Mouse (Mus musculus) liver, embryonic 12.5 days (tissue): ENCODE results near the gene Tmem222. TPM values are rescaled to one million over a fixed set of nuclear protein-coding genes. Genes with fewer than 3 reads are reported as not detected.

Experiments used
- ATAC-seq: fragments of 200-750 bp; cut with Nextera tagmentation; 2 replicates; pipeline ENCODE4 v1.8.0; 2017; ENCODE audit warnings: moderate number of reproducible peaks, mild to moderate bottlenecking, moderate library complexity
- H3K27ac ChIP-seq: fragments of 300-500 bp; sonication (generic); 2 replicates; pipeline ENCODE4 v1.5.1; 2016; ENCODE audit warnings: mild to moderate bottlenecking
- H3K27me3 ChIP-seq: fragments of 300-500 bp; sonication (generic); replicated peaks from 2 replicates; pipeline ENCODE4 v1.6.1; 2016; ENCODE audit warnings: mild to moderate bottlenecking, moderate library complexity
- H3K36me3 ChIP-seq: fragments of 300-500 bp; sonication (generic); 2 replicates; pipeline ENCODE4 v1.6.1; 2016; ENCODE audit warnings: mild to moderate bottlenecking, moderate library complexity
- H3K4me1 ChIP-seq: fragments of 300-500 bp; sonication (generic); 2 replicates; pipeline ENCODE4 v1.6.1; 2016
- H3K4me2 ChIP-seq: fragments of 300-500 bp; sonication (generic); 2 replicates; pipeline ENCODE4 v1.6.1; 2016; ENCODE audit warnings: mild to moderate bottlenecking, moderate library complexity
- H3K4me3 ChIP-seq: fragments of 300-500 bp; sonication (generic); 2 replicates; pipeline ENCODE4 v1.5.1; 2016; ENCODE audit warnings: mild to moderate bottlenecking, moderate library complexity
- H3K9ac ChIP-seq: fragments of 300-500 bp; sonication (generic); 2 replicates; pipeline ENCODE4 v1.6.1; 2016; ENCODE audit warnings: mild to moderate bottlenecking, moderate library complexity
- H3K9me3 ChIP-seq: fragments of 300-500 bp; sonication (generic); replicated peaks from 2 replicates; pipeline ENCODE4 v1.6.1; 2016; ENCODE audit warnings: mild to moderate bottlenecking, moderate library complexity
- WGBS: fragments of 180-500 bp; shearing (Covaris S2); methylation state at CpG from one replicate; pipeline ENCODE4 v1.1.7; 2016; ENCODE audit not compliant: insufficient replicate concordance; 5-methylcytosine and 5-hydroxymethylcytosine counted together
- polyA plus RNA-seq: library from polyadenylated mRNA; unstranded; fragments of >200 nt; fragmentation: Nextera tagmentation; extraction: Ambion mirVana; gene quantifications from 2 replicates; pipeline ENCODE4 v1.2.1, GENCODE M21; 2016

Gene Tmem222
- polyA plus RNA-seq = 47.6 and 48.4 TPM in 2 replicates

DNA sequence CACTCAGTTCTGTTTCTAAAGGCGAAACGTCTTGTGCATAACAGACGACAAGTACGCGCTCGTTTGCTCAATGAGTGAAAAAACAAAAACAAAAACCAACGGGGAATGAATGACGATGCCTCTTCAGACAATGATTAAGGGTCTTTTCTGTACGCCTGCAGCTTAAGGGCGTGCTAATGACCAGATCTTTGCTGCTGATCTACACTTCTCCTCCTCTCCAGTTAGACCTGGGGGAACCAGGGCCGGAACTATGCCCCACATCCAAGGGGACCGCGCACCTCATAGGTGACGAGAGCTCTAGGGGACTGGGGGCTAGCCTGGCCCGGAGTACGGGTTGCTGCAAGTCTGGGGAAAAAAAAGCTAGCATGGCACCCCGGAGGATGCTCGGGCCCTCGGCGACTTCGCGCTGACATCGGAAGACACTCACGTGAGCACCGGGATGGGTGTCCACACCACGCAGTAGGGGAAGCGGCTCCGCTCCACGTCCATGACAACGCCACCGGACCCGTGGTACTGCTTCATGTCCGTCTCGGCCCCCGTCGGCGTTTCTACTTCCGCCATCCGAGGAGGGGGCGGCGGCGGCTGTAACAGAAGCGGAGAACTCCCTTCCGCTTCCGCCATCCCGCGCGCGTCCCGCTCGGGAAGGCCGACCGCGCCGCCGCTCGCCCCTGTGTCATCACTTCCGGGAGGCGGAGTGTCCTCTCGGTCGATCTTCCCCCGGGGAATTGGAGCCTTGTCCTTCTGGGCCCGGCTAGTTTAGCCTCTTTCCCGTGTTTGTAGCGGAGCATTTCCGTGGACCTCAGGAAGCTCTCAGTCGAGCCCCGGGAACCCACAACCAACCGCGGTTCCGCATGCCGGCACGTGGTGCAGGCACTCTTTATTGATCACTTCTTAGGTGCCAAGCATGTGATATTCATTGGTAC, at the start of gene Tmem222:
TSS of gene Tmem222 (minus strand) at position 689 of the 923 bp plus-strand sequence.
- Histone ChIP-seq H3K27me3 (no peaks in the 10 kb centered on the region), H3K36me3 (peaks cover 23% of the 10 kb centered on the region), H3K4me3 (peak within 1 kb of the TSS; percentile 95), H3K9ac (peak within 1 kb of the TSS; percentile 90), H3K4me1 (peaks cover 46% of the 10 kb centered on the region), H3K9me3 (no peaks in the 10 kb centered on the region), H3K4me2 (peak within 1 kb of the TSS; percentile 81), H3K27ac (peak within 1 kb of the TSS; percentile 91)
- peak; percentile 92 for ATAC-seq
- WGBS = under 1% methylated on average over 73 of the region's 73 CpGs

GRCm38 (mm10) chr4:133319667-133320066, 42.1 kb upstream of the Tmem222 start:
- Histone ChIP-seq H3K9ac (no peak overlapping the region), H3K27me3 (no peaks in the 10 kb centered on the region), H3K9me3 (no peaks in the 10 kb centered on the region), H3K4me2 (no peak overlapping the region), H3K4me1 (peaks cover 5% of the 10 kb centered on the region; the same call in 1 of the 2 replicates), H3K27ac (no peak overlapping the region), H3K36me3 (peaks cover 22% of the 10 kb centered on the region), H3K4me3 (no peak overlapping the region)
- ATAC-seq = no peak
- 79% methylated on average over 3 of the region's 3 CpGs for WGBS

DNA sequence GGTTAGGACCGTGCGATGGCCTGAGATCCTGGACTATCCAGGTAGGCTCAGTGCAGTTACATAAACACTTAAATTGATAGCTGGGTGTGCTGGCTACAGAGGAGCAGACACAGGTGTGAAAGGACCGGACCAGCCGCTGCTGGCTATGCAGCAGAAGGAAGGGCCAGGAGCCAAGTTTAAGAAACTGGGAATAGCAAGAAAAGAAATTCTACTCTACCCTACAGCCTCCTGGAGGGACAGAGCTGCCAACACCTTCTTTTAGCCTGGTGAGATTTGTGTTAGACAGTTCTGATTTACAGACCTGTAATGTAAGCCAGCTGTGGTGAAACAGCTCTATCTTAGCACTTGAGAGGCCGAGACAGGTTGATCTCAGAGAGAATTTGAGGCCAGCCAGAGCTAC, 38.4 kb upstream of the Tmem222 start:
- H3K4me2 ChIP-seq = no peak overlapping the region
- peaks cover 5% of the 10 kb centered on the region; the same call in 1 of the 2 replicates for H3K4me1 ChIP-seq
- WGBS = 87% methylated on average over 5 of the region's 5 CpGs
- H3K27me3 ChIP-seq = no peaks in the 10 kb centered on the region
- no peak overlapping the region for H3K4me3 ChIP-seq
- H3K9me3 ChIP-seq = no peaks in the 10 kb centered on the region
- H3K27ac ChIP-seq = no peak overlapping the region
- peaks cover 16% of the 10 kb centered on the region for H3K36me3 ChIP-seq
- no peak for ATAC-seq
- H3K9ac ChIP-seq = no peak overlapping the region

DNA sequence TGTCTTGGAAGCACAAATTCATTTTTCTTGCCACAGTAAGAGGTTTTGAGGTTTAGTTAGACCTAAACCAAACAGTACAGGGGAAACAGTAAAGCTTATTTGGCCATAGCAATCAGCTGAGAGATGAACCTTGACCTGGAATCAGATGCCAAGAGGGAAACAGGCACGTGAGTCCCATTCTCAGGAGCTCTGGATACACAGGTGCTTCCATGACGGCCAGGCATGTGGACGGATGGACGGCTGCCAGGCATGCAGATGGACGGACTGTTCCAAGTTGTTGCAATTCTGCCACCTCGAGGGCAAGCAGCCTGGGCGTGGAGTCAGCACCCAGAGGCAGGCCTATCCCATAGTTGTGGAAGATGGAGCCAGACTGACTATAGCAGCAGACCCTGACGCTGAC, 37.3 kb upstream of the Tmem222 start:
- Histone ChIP-seq H3K27ac (no peak overlapping the region), H3K9ac (no peak overlapping the region), H3K36me3 (peaks cover 8% of the 10 kb centered on the region), H3K27me3 (no peaks in the 10 kb centered on the region), H3K4me1 (peaks cover 5% of the 10 kb centered on the region; the same call in 1 of the 2 replicates), H3K4me2 (no peak overlapping the region), H3K4me3 (no peak overlapping the region), H3K9me3 (no peaks in the 10 kb centered on the region)
- WGBS = 74% methylated on average over 8 of the region's 8 CpGs
- ATAC-seq = no peak

DNA sequence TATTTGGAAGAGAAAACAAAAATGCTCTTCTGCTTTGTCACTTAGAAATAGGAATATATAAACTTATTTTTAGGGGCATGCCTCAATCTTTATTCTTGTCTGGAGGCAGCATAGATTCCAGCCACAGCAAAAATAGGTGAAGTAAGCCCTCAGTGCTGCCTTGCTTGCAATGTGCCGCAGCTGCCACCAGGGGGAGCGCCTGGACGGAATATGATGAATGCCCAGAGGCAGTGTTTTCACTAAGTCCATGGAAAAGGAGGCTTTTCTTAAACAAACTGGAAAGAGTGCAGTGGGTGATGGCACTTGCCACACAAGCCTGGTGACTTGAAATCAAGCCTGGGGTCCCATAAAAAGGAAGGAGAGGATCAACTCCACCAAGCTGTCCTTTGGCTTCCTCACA, 32.4 kb upstream of the Tmem222 start:
- ATAC-seq = no peak
- Histone ChIP-seq H3K27me3 (no peaks in the 10 kb centered on the region), H3K4me3 (no peak overlapping the region), H3K27ac (no peak overlapping the region), H3K9me3 (no peaks in the 10 kb centered on the region), H3K9ac (no peak overlapping the region), H3K4me2 (no peak overlapping the region), H3K4me1 (peaks cover 2% of the 10 kb centered on the region; the same call in 1 of the 2 replicates), H3K36me3 (peaks cover 19% of the 10 kb centered on the region)
- WGBS = under 1% methylated on average over 3 of the region's 3 CpGs

GRCm38 (mm10) chr4:133307331-133307730, 29.7 kb upstream of the Tmem222 start:
- no peak for ATAC-seq
- no peak overlapping the region for H3K27ac ChIP-seq
- 39% methylated on average over 3 of the region's 3 CpGs for WGBS

GRCm38 (mm10) chr4:133305825-133306224, 28.2 kb upstream of the Tmem222 start:
- no peaks in the 10 kb centered on the region for H3K9me3 ChIP-seq
- no peak for ATAC-seq
- no peaks in the 10 kb centered on the region for H3K4me1 ChIP-seq
- H3K4me3 ChIP-seq = no peak overlapping the region
- no peak overlapping the region for H3K27ac ChIP-seq
- H3K9ac ChIP-seq = no peak overlapping the region
- H3K27me3 ChIP-seq = no peaks in the 10 kb centered on the region
- H3K36me3 ChIP-seq = peaks cover 37% of the 10 kb centered on the region
- H3K4me2 ChIP-seq = no peak overlapping the region
- 67% methylated on average over 7 of the region's 7 CpGs for WGBS

More at GRCm38 (mm10) chr4:133307331-133307730, 29.7 kb upstream of the Tmem222 start:
- no peak overlapping the region for H3K9ac ChIP-seq
- H3K4me3 ChIP-seq = no peak overlapping the region
- H3K4me1 ChIP-seq = no peaks in the 10 kb centered on the region
- no peaks in the 10 kb centered on the region for H3K27me3 ChIP-seq
- H3K4me2 ChIP-seq = no peak overlapping the region
- peaks cover 28% of the 10 kb centered on the region for H3K36me3 ChIP-seq
- no peaks in the 10 kb centered on the region for H3K9me3 ChIP-seq

GRCm38 (mm10) chr4:133304770-133305169, 27.2 kb upstream of the Tmem222 start:
- Histone ChIP-seq H3K9me3 (no peaks in the 10 kb centered on the region), H3K27me3 (no peaks in the 10 kb centered on the region), H3K4me3 (no peak overlapping the region), H3K4me2 (no peak overlapping the region), H3K27ac (no peak overlapping the region), H3K4me1 (no peaks in the 10 kb centered on the region), H3K9ac (no peak overlapping the region), H3K36me3 (peaks cover 47% of the 10 kb centered on the region)
- 85% methylated on average over 7 of the region's 7 CpGs for WGBS
- no peak for ATAC-seq

GRCm38 (mm10) chr4:133302668-133303067, 25.1 kb upstream of the Tmem222 start:
- Histone ChIP-seq H3K4me1 (no peaks in the 10 kb centered on the region), H3K27ac (no peak overlapping the region), H3K9me3 (no peaks in the 10 kb centered on the region), H3K27me3 (0 out of 2 replicates have a peak, but pooled peaks cover 6% of the 10 kb centered on the region), H3K4me2 (no peak overlapping the region), H3K9ac (no peak overlapping the region), H3K36me3 (peaks cover 47% of the 10 kb centered on the region), H3K4me3 (no peak overlapping the region)
- ATAC-seq = no peak
- WGBS = 64% methylated on average over 5 of the region's 5 CpGs

- no peaks in the 10 kb centered on the region for H3K9me3 ChIP-seq
- H3K4me2 ChIP-seq = no peak overlapping the region
- 0 out of 2 replicates have a peak, but pooled peaks cover 6% of the 10 kb centered on the region for H3K27me3 ChIP-seq
- H3K36me3 ChIP-seq = peaks cover 53% of the 10 kb centered on the region
- no peak overlapping the region for H3K9ac ChIP-seq
- no peak for ATAC-seq
- 26% methylated on average over 4 of the region's 4 CpGs for WGBS
- no peaks in the 10 kb centered on the region for H3K4me1 ChIP-seq
- H3K27ac ChIP-seq = no peak overlapping the region
- no peak overlapping the region for H3K4me3 ChIP-seq
Measured at GRCm38 (mm10) chr4:133301802-133302201, 24.2 kb upstream of the Tmem222 start.

- Histone ChIP-seq H3K9ac (no peak overlapping the region), H3K9me3 (no peaks in the 10 kb centered on the region), H3K36me3 (peaks cover 62% of the 10 kb centered on the region), H3K4me2 (no peak overlapping the region), H3K4me1 (no peaks in the 10 kb centered on the region), H3K27ac (no peak overlapping the region), H3K4me3 (no peak overlapping the region), H3K27me3 (0 out of 2 replicates have a peak, but pooled peaks cover 6% of the 10 kb centered on the region)
- no peak for ATAC-seq
- WGBS = 88% methylated on average over 11 of the region's 11 CpGs
Measured at GRCm38 (mm10) chr4:133300421-133300820, 22.8 kb upstream of the Tmem222 start.

GRCm38 (mm10) chr4:133299701-133300100, 22.1 kb upstream of the Tmem222 start:
- Histone ChIP-seq H3K4me2 (no peak overlapping the region), H3K4me3 (no peak overlapping the region), H3K27ac (no peak overlapping the region), H3K4me1 (no peaks in the 10 kb centered on the region), H3K36me3 (peaks cover 65% of the 10 kb centered on the region), H3K27me3 (peaks cover 6% of the 10 kb centered on the region; the same call in 1 of the 2 replicates), H3K9me3 (no peaks in the 10 kb centered on the region), H3K9ac (no peak overlapping the region)
- no peak for ATAC-seq
- WGBS = 72% methylated on average over 5 of the region's 5 CpGs
